Mouse (Mus musculus) T-helper 1 cell (primary cell): ENCODE data around the gene Vmn2r83.
"Not testable (repeated sequence)": the region's sequence is repeated elsewhere in the genome, so short reads cannot be mapped to it uniquely, and the experiment has no call there.

Experiments used
- in situ Hi-C: fragments of 300-600 bp; cut with MboI, MseI; formaldehyde crosslinking; loops from one replicate; pipeline ENCODE4 v1.15.1; 2025; ENCODE audit warnings: high pct_unique_total_duplicates

Gene Vmn2r83

GRCm38 (mm10) chr10:79468431-79468830, at the start of gene Vmn2r83:
TSS of gene Vmn2r83 (plus strand) at chr10:79468731.
- in situ Hi-C loops: no loop called here

- in situ Hi-C loops: not testable (repeated sequence)
Measured at GRCm38 (mm10) chr10:79435141-79435820, 33.2 kb upstream of the Vmn2r83 start.

GRCm38 (mm10) chr10:79495886-79496285, 27.4 kb downstream of the Vmn2r83 start:
- in situ Hi-C loops: no loop called here

- in situ Hi-C loops: no loop called here
Measured at GRCm38 (mm10) chr10:79496701-79497288, 28.3 kb downstream of the Vmn2r83 start.

- in situ Hi-C loops: no loop called here
Measured at GRCm38 (mm10) chr10:79502830-79503644, 34.5 kb downstream of the Vmn2r83 start.

- in situ Hi-C loops: no loop called here
Measured at GRCm38 (mm10) chr10:79506709-79507108, 38.2 kb downstream of the Vmn2r83 start.

- in situ Hi-C loops: loop anchor here (10.0 kb wide), 1 partner anchor 1880 kb away; no protein-coding TSS in a partner anchor
Measured at GRCm38 (mm10) chr10:79524433-79524832, 55.9 kb downstream of the Vmn2r83 start.

GRCm38 (mm10) chr10:79525456-79526325, 57.2 kb downstream of the Vmn2r83 start:
- in situ Hi-C loops: loop anchor here (10.0 kb wide), 1 partner anchor 1881 kb away; no protein-coding TSS in a partner anchor

- in situ Hi-C loops: loop anchor here (10.0 kb wide), 1 partner anchor 1882 kb away; no protein-coding TSS in a partner anchor
Measured at GRCm38 (mm10) chr10:79526661-79527452, 58.3 kb downstream of the Vmn2r83 start.

GRCm38 (mm10) chr10:79527453-79527845, 58.9 kb downstream of the Vmn2r83 start:
- in situ Hi-C loops: loop anchor here (10.0 kb wide), 1 partner anchor 1883 kb away; no protein-coding TSS in a partner anchor

- in situ Hi-C loops: loop anchor here (10.0 kb wide), 1 partner anchor 1883 kb away; no protein-coding TSS in a partner anchor
Measured at GRCm38 (mm10) chr10:79528081-79528480, 59.5 kb downstream of the Vmn2r83 start.

GRCm38 (mm10) chr10:79530241-79530640, 61.7 kb downstream of the Vmn2r83 start:
- in situ Hi-C loops: no loop called here

- in situ Hi-C loops: no loop called here
Measured at GRCm38 (mm10) chr10:79530721-79531120, 62.2 kb downstream of the Vmn2r83 start.

GRCm38 (mm10) chr10:79531593-79531992, 63.1 kb downstream of the Vmn2r83 start:
- in situ Hi-C loops: no loop called here

GRCm38 (mm10) chr10:79532678-79533077, 64.1 kb downstream of the Vmn2r83 start:
- in situ Hi-C loops: no loop called here

GRCm38 (mm10) chr10:79533126-79533911, 64.8 kb downstream of the Vmn2r83 start, which contains the start of gene Plpp2:
TSS of gene Plpp2 (minus strand) at chr10:79533796.
- in situ Hi-C loops: no loop called here

GRCm38 (mm10) chr10:79534426-79534825, 65.9 kb downstream of the Vmn2r83 start:
- in situ Hi-C loops: no loop called here

GRCm38 (mm10) chr10:79535431-79535830, 66.9 kb downstream of the Vmn2r83 start:
- in situ Hi-C loops: no loop called here

GRCm38 (mm10) chr10:79536461-79537080, 68.0 kb downstream of the Vmn2r83 start:
- in situ Hi-C loops: no loop called here
